Mouse (Mus musculus) liver, postnatal 0 days (tissue): ENCODE measurements at regions not wholly inside any gene's neighbourhood (a gene's known extent, or its start where the extent isn't known, plus 50 kb on each side); places are given as distances from the start of the nearest gene placed in this dataset.

ENCODE experiments used
- CTCF ChIP-seq: sonication (generic); IDR thresholded peaks from 2 replicates; pipeline ENCODE4 v1.5.1; 2016; ENCODE audit warnings: antibody characterized with exemption, low read depth
- EP300 ChIP-seq: IDR thresholded peaks from 2 replicates; pipeline ENCODE4 v1.6.1; 2016; ENCODE audit warnings: antibody characterized with exemption, low read depth, mild to moderate bottlenecking

DNA sequence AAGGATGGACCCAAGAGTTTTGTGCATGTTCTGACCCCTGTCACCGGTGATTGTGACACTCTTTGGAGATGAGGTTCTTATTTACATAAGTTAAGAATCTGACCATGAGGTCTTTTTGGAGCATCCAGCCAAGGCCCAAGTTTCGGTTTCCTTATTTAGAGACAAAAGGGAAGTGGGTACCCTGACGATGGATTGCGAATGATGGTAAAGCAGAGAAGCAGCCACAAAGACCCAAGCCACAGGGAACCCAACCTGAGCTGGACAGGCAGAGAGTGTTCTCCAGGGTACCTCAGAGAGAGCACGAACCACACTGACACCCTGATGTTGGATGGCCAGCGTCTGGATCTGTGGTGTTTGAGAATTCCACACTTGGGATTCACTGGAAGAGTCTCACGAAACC, 100.8 kb upstream of the L3mbtl4 start:
- no peak for TF ChIP-seq CTCF
- TF ChIP-seq EP300 = no peak
